Mouse (Mus musculus) liver, postnatal 0 days (tissue): ENCODE data around the gene Klhdc10.

Experiments
- CTCF ChIP-seq: sonication (generic); IDR thresholded peaks from 2 replicates; pipeline ENCODE4 v1.5.1; 2016; ENCODE audit warnings: antibody characterized with exemption, low read depth
- EP300 ChIP-seq: IDR thresholded peaks from 2 replicates; pipeline ENCODE4 v1.6.1; 2016; ENCODE audit warnings: antibody characterized with exemption, low read depth, mild to moderate bottlenecking

DNA sequence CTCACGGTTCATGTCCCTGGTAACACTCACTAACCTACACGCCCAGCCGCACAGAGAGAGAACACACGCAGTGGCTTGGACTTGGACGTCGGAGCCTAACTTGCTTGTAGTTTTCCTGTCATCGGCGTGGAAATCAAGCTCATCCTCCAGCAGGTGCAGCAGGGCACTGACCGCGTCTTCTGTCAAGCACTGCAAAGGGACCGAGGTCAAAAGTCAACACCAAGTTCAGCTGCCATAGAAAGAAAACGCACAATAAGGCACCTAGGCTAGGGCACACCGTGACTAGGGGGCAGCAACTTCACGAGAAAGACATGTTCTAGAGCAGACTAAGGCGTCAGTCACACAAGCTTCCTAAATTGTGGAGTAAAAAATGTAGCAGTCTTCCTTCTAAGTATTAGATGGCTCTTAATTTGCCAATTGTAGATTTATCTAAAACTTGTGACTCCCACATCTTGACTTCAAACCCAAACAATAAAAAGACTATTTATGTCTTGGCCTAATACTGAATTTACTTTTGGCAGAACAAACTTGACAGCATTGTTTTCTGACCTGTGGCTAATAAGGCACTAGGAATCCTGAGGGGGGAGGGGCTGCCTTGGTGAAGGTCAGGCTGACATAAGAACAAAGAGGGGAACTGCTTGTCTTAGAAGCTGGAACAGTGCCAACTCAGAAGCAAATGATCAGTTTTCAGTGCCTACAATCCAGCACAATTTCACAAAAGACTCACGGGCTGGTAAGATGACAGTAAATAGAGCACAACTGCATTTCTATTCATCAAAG is 26.7 kb upstream of the Klhdc10 start:
- TF ChIP-seq CTCF (no peak), EP300 (no peak)
